8 mouse cellular contexts compared by ENCODE assay signal in genomic region chr12:110696173-110696974, GRCm38 (mm10). TPM values are rescaled to one million over a fixed set of nuclear protein-coding genes. Genes with fewer than 3 reads are reported as not detected.
A peak's percentile ranks its signal among the peaks of the same experiment; 100 is the strongest.
DNase-seq lines count a peak whose midpoint lies in the region; ATAC-seq lines count a peak whose summit lies in the region.

No protein-coding gene starts in this region.

- DNase-seq in c-Kit-negative CD71-positive TER-119-positive erythroid progenitor cells, embryonic 14.5 days (ENCODE audit: low read depth, low spot score) = peak; percentile 95
- peak; percentile 97 for DNase-seq in forebrain, embryonic 10.5 days (ENCODE audit: extremely low spot score, low spot score)
- DNase-seq in kidney, postnatal 36 days = peak; percentile 96 to 99
- DNase-seq in telencephalon, adult 2 months (ENCODE audit: low read depth, low spot score) = peak; percentile 69

- peak overlapping the region; percentile 72 for H3K4me2 ChIP-seq in heart, embryonic 16.5 days (ENCODE audit: low read depth, low read length)
- H3K4me2 ChIP-seq in liver, embryonic 15.5 days = peak overlapping the region; percentile 90
- peak overlapping the region; percentile 66 for H3K4me2 ChIP-seq in neural tube, embryonic 12.5 days (replicated peaks)

- no peaks in the 10 kb centered on the region for H3K27me3 ChIP-seq in forebrain, embryonic 10.5 days (ENCODE audit: poor library complexity, severe bottlenecking)
- no peaks in the 10 kb centered on the region for H3K27me3 ChIP-seq in heart, embryonic 16.5 days (ENCODE audit: control insufficient read depth, insufficient read depth, low read length)
- H3K27me3 ChIP-seq in liver, embryonic 15.5 days = no peaks in the 10 kb centered on the region
- no peaks in the 10 kb centered on the region for H3K27me3 ChIP-seq in neural tube, embryonic 12.5 days (replicated peaks)

- H3K27ac ChIP-seq in forebrain, embryonic 10.5 days = peak overlapping the region; percentile 97
- peak overlapping the region; percentile 94 for H3K27ac ChIP-seq in heart, embryonic 16.5 days (ENCODE audit: low read length)
- peak overlapping the region; percentile 98 for H3K27ac ChIP-seq in liver, embryonic 15.5 days (replicated peaks)
- H3K27ac ChIP-seq in neural tube, embryonic 12.5 days = peak overlapping the region; percentile 92

- H3K9ac ChIP-seq in heart, embryonic 16.5 days (ENCODE audit: low read length) = peak overlapping the region; percentile 98
- peak overlapping the region; percentile 100 for H3K9ac ChIP-seq in liver, embryonic 15.5 days
- peak overlapping the region; percentile 100 for H3K9ac ChIP-seq in neural tube, embryonic 12.5 days

- peaks cover 54% of the 10 kb centered on the region for H3K4me1 ChIP-seq in forebrain, embryonic 10.5 days
- peaks cover 21% of the 10 kb centered on the region for H3K4me1 ChIP-seq in heart, embryonic 16.5 days (ENCODE audit: control insufficient read depth, insufficient read depth, low read length)
- peaks cover 60% of the 10 kb centered on the region for H3K4me1 ChIP-seq in liver, embryonic 15.5 days (replicated peaks)
- peaks cover 12% of the 10 kb centered on the region for H3K4me1 ChIP-seq in neural tube, embryonic 12.5 days

- peaks cover 35% of the 10 kb centered on the region for H3K36me3 ChIP-seq in forebrain, embryonic 10.5 days (replicated peaks)
- peaks cover 18% of the 10 kb centered on the region for H3K36me3 ChIP-seq in heart, embryonic 16.5 days (ENCODE audit: control insufficient read depth, insufficient read depth)
- H3K36me3 ChIP-seq in liver, embryonic 15.5 days (replicated peaks) = peaks cover 31% of the 10 kb centered on the region
- H3K36me3 ChIP-seq in neural tube, embryonic 12.5 days = peaks cover 25% of the 10 kb centered on the region

- H3K9me3 ChIP-seq in forebrain, embryonic 10.5 days = no peaks in the 10 kb centered on the region
- H3K9me3 ChIP-seq in heart, embryonic 16.5 days (replicated peaks; ENCODE audit: control insufficient read depth, low read length) = no peaks in the 10 kb centered on the region
- H3K9me3 ChIP-seq in liver, embryonic 15.5 days (replicated peaks) = no peaks in the 10 kb centered on the region
- no peaks in the 10 kb centered on the region for H3K9me3 ChIP-seq in neural tube, embryonic 12.5 days

- peak overlapping the region; percentile 71 for H3K4me3 ChIP-seq in forebrain, embryonic 10.5 days
- H3K4me3 ChIP-seq in heart, embryonic 16.5 days (ENCODE audit: low read length) = peak overlapping the region; percentile 89
- H3K4me3 ChIP-seq in liver, embryonic 15.5 days (replicated peaks) = peak overlapping the region; percentile 100
- peak overlapping the region; percentile 97 for H3K4me3 ChIP-seq in neural tube, embryonic 12.5 days

- ATAC-seq in CD4-positive, CD25-positive, alpha-beta regulatory T cell, adult 4 months = peak; percentile 77
- peak; percentile 93 for ATAC-seq in heart, embryonic 16.5 days (replicated peaks; ENCODE audit: extremely low read depth, insufficient read depth, low FRiP score)
- ATAC-seq in liver, embryonic 15.5 days (ENCODE audit: insufficient read depth) = peak; percentile 86
- ATAC-seq in neural tube, embryonic 12.5 days (ENCODE audit: low FRiP score, low read depth) = peak; percentile 94

- under 1% methylated on average over 89 of the region's 89 CpGs for WGBS in forebrain, embryonic 10.5 days
- WGBS in heart, embryonic 16.5 days = under 1% methylated on average over 89 of the region's 89 CpGs
- WGBS in liver, embryonic 15.5 days (ENCODE audit: insufficient replicate concordance) = under 1% methylated on average over 89 of the region's 89 CpGs
- under 1% methylated on average over 89 of the region's 89 CpGs for WGBS in neural tube, embryonic 12.5 days

RNA-seq across cellular contexts. Expression of gene Hsp90aa1, which starts 6.2 kb away (rescaled TPM):
- 100 to 1,000 TPM; 140 to 181 TPM for polyA plus RNA-seq in CD4-positive, CD25-positive, alpha-beta regulatory T cell, adult 4 months (2017; shearing (Covaris generic))
- 1,260 and 1,271 TPM in 2 replicates for polyA plus RNA-seq in forebrain, embryonic 10.5 days (2016; fragmentation: Nextera tagmentation; extraction: Ambion mirVana)
- 622 and 694 TPM in 2 replicates for polyA plus RNA-seq in heart, embryonic 16.5 days (2015; fragmentation: Nextera tagmentation; extraction: Ambion mirVana)
- polyA plus RNA-seq in liver, embryonic 15.5 days (2015; fragmentation: Nextera tagmentation; extraction: Ambion mirVana) = 464 and 536 TPM in 2 replicates
- 1,156 and 1,160 TPM in 2 replicates for polyA plus RNA-seq in neural tube, embryonic 12.5 days (2016; fragmentation: Nextera tagmentation; extraction: Ambion mirVana)

RNA-seq across cellular contexts. Expression of gene 1700001K19Rik, which starts 14.0 kb away (rescaled TPM):
- under 1 TPM in 1 of 2 experiments, not detected in 1; 0.70 TPM for polyA plus RNA-seq in CD4-positive, CD25-positive, alpha-beta regulatory T cell, adult 4 months (2017; shearing (Covaris generic))
- not detected in 2 replicates for polyA plus RNA-seq in forebrain, embryonic 10.5 days (2016; fragmentation: Nextera tagmentation; extraction: Ambion mirVana)
- polyA plus RNA-seq in heart, embryonic 16.5 days (2015; fragmentation: Nextera tagmentation; extraction: Ambion mirVana) = not detected in 2 replicates
- polyA plus RNA-seq in liver, embryonic 15.5 days (2015; fragmentation: Nextera tagmentation; extraction: Ambion mirVana) = not detected in 2 replicates
- polyA plus RNA-seq in neural tube, embryonic 12.5 days (2016; fragmentation: Nextera tagmentation; extraction: Ambion mirVana) = not detected in 2 replicates

RNA-seq across cellular contexts. Expression of gene Wdr20, which starts 41.4 kb away (rescaled TPM):
- 10 to 100 TPM; 30.2 to 34.0 TPM for polyA plus RNA-seq in CD4-positive, CD25-positive, alpha-beta regulatory T cell, adult 4 months (2017; shearing (Covaris generic))
- polyA plus RNA-seq in forebrain, embryonic 10.5 days (2016; fragmentation: Nextera tagmentation; extraction: Ambion mirVana) = 22.5 and 23.5 TPM in 2 replicates
- polyA plus RNA-seq in heart, embryonic 16.5 days (2015; fragmentation: Nextera tagmentation; extraction: Ambion mirVana) = 15.8 and 18.0 TPM in 2 replicates
- polyA plus RNA-seq in liver, embryonic 15.5 days (2015; fragmentation: Nextera tagmentation; extraction: Ambion mirVana) = 8.6 and 9.1 TPM in 2 replicates
- polyA plus RNA-seq in neural tube, embryonic 12.5 days (2016; fragmentation: Nextera tagmentation; extraction: Ambion mirVana) = 28.1 and 30.5 TPM in 2 replicates

Comparison
In these comparisons a context has a peak if more than half of its experiments do, and no peak if none do; other contexts are left out.
1. Peak in every context shown above with its lines: DNase-seq, ATAC-seq, H3K4me3 ChIP-seq and H3K27ac ChIP-seq.